Mouse (Mus musculus) 3T3-L1 (cell line): Measurements from ENCODE around the gene Stfa2l1.
"Not testable (repeated sequence)": the region's sequence is repeated elsewhere in the genome, so short reads cannot be mapped to it uniquely, and the experiment has no call there.

Source experiments
- DNase-seq: peaks from one replicate; pipeline ENCODE4 v3.0.0-alpha.2; 2015; ENCODE audit warnings: low read depth, low spot score

Stfa2l1 gene

DNA sequence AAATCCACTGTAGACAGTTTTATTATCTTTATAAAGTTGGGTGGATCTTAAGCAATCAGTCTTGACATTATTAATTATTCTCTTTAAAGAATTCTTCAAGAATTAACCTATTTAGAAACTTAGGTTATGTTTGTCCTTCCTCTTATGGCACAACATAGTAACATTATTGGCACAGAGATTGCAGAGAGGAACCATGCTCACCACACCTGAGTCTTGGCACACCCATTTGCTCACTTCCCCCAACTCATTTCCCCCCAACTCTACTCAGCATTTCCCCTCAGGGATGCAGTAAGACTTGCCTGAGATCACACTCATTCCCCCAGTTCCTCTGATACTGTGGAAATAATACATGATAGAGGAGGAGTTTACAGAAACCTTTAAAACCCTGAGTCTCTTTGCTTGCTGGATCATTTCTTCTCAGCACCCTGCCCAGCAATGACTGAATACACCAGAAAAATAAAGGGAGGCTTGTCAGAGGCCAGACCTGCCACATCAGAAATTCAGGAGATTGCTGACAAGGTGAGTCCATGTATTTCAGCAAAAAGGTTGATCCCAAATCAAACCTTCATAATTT is at the start of gene Stfa2l1:
Stfa2l1 (plus strand) TSS at position 410 of the 574 bp plus-strand sequence.
- no peak for DNase-seq

DNA sequence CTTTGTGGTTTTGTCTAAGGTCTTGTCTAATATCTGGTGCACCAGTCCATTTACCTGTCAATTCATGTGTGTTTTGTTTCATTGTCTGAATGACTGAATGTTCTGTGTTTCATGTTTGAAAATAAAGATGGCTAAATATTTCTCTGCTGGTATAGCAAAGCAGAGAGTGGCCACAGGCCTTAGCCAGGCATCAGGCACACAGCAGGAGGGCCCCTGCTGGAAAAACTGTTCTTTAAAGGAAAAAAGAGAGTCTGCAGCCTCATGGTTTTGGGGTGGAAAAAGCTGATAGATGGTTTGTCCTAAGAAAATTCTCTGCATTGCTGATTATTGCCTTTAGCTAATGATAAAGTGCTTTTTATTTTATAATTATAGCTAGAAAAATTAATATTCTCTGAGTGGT is 45.1 kb upstream of the Stfa2l1 start:
- not testable (repeated sequence) for DNase-seq

DNA sequence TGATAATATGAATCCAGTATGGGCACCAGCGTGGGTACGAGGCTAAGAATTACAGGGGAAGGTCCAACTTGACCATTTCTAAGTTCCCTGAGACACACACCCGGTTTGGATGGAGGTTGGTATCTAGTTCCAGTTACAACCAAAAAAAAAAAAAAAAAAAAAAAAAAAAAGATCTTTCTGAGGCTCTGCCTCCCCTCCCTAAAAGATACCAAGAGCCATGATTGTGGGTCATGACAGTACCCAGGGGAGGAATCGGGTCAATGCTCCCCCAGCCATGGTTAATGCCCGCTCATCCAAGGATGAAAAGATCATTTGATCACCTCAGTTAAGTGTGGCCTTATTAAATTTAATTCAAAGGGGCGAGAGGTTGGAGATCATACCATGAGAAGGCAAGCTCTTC is 40.9 kb upstream of the Stfa2l1 start:
- not testable (repeated sequence) for DNase-seq

DNA sequence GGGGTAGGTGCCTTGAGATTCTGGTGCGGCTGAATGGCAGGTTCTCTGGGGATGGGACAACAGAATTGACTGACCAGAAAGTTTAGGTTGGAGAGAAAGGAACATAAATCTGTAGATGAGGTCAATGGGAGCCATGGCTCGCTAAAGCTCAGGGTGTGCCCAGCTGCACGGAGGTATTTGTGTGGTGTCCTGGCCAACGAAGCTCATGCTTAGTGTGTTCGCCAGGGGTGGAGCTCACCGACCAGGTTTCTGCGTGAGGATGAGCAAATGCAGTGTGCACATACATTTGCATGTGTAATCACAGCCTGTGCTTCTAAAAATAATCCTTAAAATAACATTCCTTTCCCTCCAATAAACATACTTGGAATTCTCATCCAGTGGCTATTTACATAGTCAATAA is 28.5 kb upstream of the Stfa2l1 start:
- DNase-seq, result no peak

DNA sequence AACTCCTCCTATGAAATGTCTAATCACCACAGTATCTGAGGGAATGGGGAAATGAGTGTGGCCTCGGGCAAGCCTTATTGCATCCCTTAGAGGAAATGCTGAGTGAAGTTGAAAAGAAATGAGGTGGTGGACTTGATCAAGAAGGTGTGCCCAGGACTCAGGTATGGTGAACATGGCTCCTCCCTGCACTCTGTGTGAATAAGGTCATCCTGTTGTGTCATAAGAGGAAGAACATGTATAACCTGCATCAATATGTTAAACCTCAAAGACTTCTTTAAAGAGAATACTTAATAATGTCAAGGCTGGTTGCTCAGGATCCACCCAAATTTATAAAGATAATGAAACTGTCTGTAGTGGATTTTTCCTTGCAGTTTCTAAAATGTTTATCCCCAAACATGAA is 25.5 kb upstream of the Stfa2l1 start, which contains the start of gene Csta1:
Csta1 (minus strand) TSS at position 101 of the 400 bp plus-strand sequence.
- no peak for DNase-seq

DNA sequence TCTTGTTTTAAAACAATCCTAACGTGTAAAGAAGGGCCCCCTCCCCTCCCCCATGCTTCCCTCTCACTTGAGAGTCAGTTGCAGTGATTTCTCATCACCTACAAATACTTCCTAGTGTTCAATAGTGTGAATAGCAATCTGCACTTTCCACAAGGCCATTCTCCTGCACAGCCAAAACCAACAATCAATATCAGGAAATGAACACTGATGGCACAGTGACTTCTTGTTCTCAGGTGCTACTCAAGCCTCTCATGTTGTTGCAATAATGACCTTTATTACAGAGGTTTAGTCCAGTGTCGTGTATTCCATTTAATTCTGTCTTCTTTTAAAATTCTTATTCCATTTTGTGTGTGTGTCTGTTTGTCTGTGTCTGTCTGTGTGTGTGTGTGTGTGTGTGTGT is 18.4 kb upstream of the Stfa2l1 start:
- no peak for DNase-seq

DNA sequence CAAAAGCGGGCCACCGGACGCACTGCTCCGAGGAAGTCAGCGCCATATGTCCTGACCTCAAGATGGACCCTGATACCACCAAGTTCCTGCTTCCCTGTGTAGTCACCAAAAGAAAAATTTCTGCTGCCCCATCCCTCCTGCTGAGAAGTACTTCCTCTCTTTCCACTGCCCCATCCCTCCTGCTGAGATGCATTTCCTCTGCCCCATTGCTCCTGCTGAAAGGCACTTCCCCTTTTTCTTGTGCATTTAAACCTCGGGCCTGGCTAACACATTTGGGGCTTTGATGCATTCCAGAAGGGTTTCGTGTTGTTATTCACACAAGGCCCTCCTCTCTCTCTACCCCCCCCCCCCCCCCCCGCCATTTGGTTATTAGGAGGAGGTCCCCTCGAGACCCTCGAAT is 11.2 kb downstream of the Stfa2l1 start:
- not testable (repeated sequence) for DNase-seq

DNA sequence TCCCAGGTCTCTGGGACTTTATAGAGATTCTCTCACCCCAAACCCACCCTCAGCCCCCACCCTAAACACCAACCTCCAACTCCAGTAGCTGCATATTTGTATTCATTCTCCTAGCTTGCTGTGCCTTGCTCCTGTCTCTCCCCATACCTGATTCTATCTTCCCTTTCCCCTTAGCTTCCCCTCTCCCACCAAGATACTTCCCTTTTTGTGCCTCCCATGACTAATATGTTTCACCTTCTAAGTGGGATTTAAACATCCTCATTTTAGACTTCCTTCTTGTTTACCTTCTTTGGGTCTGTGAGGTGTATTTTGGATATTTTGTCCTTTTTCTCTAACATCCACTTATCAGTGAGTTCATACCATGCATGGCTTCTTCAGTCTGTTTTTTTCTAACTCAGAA is 19.5 kb downstream of the Stfa2l1 start:
- no peak for DNase-seq

DNA sequence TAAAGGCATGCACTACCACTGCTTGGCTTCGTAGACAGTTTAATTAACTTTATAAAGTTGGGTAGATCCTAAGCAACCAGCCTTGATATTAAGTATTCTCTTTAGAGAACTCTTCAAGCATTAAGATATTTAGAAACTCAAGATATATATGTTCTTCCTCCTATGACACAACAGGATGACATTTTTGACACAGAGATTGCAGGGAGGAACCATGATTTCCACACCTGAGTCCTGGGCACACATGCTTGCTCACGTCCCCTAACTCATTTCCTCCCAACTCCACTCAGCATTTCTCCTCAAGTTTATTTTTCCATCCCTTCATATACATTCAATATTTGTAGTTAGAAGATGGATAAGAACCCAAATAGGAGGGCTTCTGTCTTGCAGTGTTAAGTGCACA is 23.3 kb downstream of the Stfa2l1 start:
- no peak for DNase-seq

DNA sequence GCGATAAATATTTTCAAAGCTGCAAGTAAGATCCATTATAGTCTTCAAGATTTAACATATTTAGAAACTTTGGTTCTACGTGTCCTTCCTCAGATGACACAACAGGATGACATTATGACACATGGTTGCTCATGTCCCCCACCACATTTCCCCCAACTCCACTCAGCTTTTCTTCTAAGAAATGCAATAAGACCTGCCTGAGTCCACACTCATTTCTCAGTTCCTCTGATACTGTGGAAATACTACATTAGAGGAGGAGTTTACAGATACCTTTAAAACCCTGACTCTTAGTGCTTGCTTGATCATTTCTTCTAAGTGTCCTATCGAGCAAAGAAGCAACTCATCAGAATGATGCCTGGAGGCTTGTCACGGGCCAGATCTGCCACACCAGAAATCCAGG is 27.3 kb downstream of the Stfa2l1 start, which contains the start of gene Gm5483:
Gm5483 (plus strand) TSS at position 301 of the 400 bp plus-strand sequence.
- DNase-seq, result not testable (repeated sequence)

DNA sequence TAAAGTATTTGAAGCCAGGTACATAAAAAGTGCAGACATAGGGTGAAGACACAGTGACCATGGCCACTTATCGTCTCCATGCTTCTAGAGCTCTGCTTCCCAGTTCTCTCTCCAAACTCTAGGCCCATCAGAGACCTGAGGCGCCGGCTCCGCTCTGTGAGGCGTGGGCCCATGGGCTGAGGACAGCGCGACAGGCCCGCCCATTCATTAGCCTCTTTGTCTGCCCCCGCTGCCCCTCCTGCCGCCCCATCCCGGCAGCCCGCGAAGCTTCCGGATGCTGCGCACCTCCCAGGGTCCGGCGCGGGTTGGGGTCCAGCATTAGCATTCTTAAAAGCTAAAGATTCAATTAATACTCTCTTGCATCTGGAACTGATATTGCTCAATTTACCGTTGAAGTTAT is 42.6 kb downstream of the Stfa2l1 start:
- DNase-seq, result no peak

DNA sequence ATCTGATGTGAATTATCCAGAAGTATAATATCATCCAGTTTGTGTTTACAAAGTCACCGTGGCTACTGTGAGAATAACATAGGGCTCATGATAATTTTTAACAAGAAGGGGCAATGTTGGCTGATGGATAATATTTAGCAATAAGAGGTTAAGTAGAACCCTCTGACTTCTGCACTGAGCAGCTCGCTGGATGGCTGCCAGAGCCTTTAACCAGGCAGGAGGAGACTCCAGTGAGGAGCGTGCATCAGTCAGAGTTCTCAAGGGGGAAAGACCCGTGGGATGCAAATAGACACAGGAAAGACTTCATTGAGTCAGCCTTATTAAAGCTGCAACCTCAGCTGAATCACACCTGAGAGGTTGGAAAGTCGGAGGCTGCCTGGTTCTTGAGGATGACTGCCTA is 47.2 kb downstream of the Stfa2l1 start:
- DNase-seq, result no peak

DNA sequence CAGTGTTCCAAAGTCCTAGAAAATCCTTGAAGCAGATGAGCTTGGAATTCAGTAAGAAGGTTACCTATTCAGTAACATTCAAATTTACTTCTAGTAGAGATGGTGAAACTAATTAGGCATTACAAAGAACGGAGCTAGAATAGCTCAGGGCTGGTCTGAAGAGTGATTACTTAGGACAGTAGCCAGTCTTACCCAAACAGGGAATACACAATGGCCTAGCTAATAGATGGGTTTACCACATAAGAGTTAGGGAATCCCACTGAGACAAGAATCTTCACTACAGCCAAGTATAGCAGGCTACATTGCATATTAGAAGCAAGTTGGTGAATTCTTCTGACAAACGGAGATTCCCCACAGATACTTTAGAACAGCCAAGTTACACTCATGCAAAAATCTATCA is 49.1 kb downstream of the Stfa2l1 start:
- DNase-seq, result not testable (repeated sequence)

DNA sequence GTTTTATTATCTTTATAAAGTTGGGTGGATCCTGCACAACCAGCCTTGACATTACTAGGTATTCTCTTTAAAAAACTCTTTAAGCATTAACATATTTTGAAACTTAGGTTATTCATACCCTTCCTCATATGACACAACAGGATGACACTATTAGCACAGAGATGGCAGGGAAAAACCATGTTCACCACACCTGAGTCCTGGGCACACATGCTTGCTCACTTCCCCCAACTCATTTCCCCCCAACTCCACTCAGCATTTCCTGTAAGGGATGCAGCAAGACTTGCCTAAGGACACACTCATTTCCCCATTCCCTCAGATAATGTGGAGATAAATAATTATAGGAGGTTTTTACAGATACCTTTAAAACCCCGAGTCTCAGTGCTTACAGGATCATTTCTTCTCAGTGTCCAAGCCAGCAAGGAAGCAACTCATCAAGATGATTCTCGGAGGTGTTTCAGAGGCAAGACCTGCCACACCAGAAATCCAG is 53.4 kb downstream of the Stfa2l1 start, which contains the start of gene Gm5416:
Gm5416 (plus strand) TSS at position 437 of the 487 bp plus-strand sequence.
- DNase-seq, result no peak
